Mouse (Mus musculus): ENCODE measurements at regions not wholly inside any gene's neighbourhood (a gene's known extent, or its start where the extent isn't known, plus 50 kb on each side); places are given as distances from the start of the nearest gene placed in this dataset.

DNA sequence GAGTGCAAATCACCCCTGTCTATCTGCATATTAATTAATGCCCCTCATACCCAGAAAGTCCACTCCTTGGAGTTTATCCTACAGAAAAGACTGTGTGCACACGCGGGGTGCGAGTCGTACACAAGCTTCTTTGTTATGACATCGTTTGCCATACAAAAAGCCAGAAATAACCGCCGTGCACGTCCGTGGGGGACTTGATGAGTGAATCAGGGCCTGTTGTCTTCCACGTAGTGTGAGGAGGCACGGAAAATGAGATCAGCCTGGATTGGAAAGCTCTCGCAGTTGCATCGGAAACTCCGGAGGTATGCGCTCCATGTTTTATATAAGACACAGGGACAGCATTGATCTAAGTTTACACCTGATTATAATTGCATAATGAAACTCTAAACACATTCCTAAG lies 120.3 kb downstream of the Etnk1 start:
- no peak for ATAC-seq (replicated peaks; ENCODE audit: low FRiP score, poor library complexity, severe bottlenecking)

DNA sequence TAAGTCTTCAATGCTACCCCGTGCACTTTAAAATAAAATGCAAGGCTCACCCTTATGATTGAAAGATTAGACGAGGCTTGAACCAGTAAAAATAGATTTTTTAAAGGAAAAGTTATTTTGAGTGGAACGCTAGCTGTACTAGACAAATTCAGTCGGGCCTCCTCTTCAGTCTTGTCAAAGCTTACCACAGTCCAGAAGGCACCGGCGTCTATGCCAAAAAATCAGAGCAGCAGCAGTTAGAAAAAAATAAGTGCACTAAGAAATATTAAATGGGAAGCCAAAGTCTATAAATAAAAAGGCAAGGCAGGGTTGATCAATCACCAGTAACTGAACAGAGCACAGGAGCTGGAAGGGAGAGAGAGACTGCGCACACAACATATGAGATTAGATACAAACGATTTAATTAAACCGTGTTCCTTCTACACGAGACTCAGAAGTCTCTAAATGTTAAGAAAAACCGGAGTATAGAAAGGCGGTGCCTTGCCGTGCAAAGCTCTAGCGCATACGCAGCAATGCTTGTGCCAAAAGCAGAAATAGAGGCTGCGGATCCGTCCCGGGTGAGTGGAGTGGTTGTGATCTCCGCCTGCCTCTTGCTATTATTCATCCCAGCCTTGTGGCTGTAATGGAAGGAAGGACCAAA lies 121.6 kb downstream of the Etnk1 start:
- no peak for ATAC-seq (replicated peaks; ENCODE audit: low FRiP score, poor library complexity, severe bottlenecking)

- ATAC-seq (replicated peaks; ENCODE audit: low FRiP score, poor library complexity, severe bottlenecking): no peak
Observed at GRCm38 (mm10) chr6:143293648-143294047, 126.6 kb downstream of the Etnk1 start.

GRCm38 (mm10) chr6:143298391-143298790 lies 131.4 kb downstream of the Etnk1 start:
- no peak for ATAC-seq (replicated peaks; ENCODE audit: low FRiP score, poor library complexity, severe bottlenecking)

GRCm38 (mm10) chr6:143301414-143301813 lies 134.4 kb downstream of the Etnk1 start:
- ATAC-seq (replicated peaks; ENCODE audit: low FRiP score, poor library complexity, severe bottlenecking): no peak

DNA sequence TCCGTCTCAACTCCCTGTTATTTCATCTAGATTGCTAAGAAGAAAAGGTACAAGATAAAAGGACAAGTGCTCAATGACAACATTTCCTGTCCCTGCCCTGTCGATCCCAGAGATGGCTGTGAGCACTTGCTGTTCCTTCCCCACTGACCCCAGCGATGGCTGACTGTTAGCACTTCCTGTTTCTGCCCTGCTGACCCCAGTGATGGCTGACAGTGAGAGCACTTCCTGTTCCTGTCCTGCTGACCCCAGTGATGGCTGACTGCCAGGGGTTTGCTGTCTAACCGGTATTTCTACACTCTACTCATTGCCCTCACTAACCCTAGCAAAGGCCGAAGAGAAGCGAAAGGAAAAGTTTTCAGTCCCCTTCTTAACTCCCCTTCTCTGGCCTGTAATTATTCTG lies 140.3 kb downstream of the Etnk1 start:
- no peak for ATAC-seq (replicated peaks; ENCODE audit: low FRiP score, poor library complexity, severe bottlenecking)

- no peak for ATAC-seq (replicated peaks; ENCODE audit: low FRiP score, poor library complexity, severe bottlenecking)
Observed at GRCm38 (mm10) chr6:143315859-143316258, 148.8 kb downstream of the Etnk1 start.

DNA sequence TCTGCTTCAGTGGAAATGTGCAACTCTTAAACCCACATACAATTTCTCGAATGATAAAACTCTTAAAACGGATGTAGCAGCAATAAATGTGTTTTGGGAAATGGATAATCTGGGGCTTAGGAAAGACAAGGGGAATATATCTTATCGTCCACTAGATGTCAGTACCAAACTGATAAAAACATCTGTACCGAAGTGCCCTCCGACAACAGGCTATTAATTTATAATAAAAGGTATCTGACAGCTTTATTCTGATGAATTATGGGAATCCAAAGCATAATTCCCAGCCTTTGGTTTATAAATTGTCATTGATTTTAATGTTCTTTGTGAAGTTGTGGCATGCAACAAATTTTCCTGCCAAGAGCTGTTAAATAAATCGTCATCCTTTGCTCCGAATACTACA lies 153.4 kb downstream of the Etnk1 start:
- ATAC-seq (replicated peaks; ENCODE audit: low FRiP score, poor library complexity, severe bottlenecking): no peak

DNA sequence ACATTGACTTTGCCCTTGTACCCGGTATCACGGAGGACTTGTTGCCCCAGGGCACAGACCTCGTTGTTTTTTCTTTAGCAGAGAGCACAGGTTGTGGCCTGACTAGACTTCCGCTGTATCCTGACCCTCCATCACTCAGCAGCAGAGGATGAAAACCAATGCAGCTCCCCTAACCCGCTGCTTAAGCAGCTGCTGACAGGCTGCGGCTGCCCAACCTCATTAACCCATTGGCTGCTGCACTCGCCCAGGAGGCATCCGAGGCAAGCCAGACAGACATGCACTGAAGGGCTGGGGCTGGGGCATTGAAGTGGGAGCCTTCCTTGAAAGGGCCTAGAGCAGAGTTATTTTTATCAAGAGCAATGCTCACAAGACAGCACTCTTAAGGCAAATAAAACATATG lies 157.6 kb downstream of the Etnk1 start:
- no peak for ATAC-seq (replicated peaks; ENCODE audit: low FRiP score, poor library complexity, severe bottlenecking)

GRCm38 (mm10) chr6:143326956-143327722 lies 160.1 kb downstream of the Etnk1 start:
- no peak for ATAC-seq (replicated peaks; ENCODE audit: low FRiP score, poor library complexity, severe bottlenecking)

GRCm38 (mm10) chr6:143327788-143328187 lies 160.8 kb downstream of the Etnk1 start:
- no peak for ATAC-seq (replicated peaks; ENCODE audit: low FRiP score, poor library complexity, severe bottlenecking)

DNA sequence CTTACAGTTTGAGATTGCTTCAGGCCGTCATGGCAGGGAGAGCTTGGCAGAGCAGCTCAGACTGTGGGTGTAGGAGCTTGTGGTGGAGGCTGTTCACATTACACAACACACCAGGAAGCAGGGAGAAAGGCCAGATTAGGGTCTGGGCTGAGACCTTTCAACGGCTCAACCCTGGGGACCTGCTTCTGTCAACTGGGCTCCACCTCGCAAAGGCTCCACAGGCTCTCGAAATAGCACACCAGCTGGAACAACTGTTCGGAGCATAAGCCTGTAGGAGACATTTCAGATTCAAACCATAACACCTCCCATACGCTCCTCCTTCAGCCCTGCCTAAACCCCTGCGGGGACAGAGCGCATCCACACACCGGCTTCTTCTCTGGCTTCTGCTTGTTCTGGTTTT lies 161.2 kb downstream of the Etnk1 start:
- ATAC-seq (replicated peaks; ENCODE audit: low FRiP score, poor library complexity, severe bottlenecking): no peak

GRCm38 (mm10) chr6:143329096-143329495 lies 162.1 kb downstream of the Etnk1 start:
- no peak for ATAC-seq (replicated peaks; ENCODE audit: low FRiP score, poor library complexity, severe bottlenecking)

GRCm38 (mm10) chr6:143333493-143333892 lies 166.5 kb downstream of the Etnk1 start:
- ATAC-seq (replicated peaks; ENCODE audit: low FRiP score, poor library complexity, severe bottlenecking): no peak

DNA sequence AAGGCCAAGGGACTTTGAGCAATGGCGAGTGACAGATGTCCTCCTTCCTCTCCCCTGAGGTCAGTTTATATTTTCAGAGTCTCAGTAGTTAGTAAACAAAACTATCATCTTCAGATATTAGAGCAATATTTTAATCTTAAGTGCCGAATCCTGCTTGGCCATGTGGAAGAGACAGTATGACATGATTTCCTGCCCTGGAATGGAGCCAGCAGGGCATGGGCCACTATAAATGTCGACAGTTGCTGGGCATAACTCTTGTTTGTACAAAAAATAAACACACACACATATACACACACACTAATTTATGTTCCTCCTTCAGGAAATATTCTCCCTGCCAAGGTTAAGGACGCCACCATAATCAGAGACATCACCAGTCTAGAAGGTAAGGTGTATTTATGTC lies 169.6 kb downstream of the Etnk1 start:
- ATAC-seq (replicated peaks; ENCODE audit: low FRiP score, poor library complexity, severe bottlenecking): no peak

- ATAC-seq (replicated peaks; ENCODE audit: low FRiP score, poor library complexity, severe bottlenecking): no peak
Observed at GRCm38 (mm10) chr6:143349000-143349399, 182.0 kb downstream of the Etnk1 start.

DNA sequence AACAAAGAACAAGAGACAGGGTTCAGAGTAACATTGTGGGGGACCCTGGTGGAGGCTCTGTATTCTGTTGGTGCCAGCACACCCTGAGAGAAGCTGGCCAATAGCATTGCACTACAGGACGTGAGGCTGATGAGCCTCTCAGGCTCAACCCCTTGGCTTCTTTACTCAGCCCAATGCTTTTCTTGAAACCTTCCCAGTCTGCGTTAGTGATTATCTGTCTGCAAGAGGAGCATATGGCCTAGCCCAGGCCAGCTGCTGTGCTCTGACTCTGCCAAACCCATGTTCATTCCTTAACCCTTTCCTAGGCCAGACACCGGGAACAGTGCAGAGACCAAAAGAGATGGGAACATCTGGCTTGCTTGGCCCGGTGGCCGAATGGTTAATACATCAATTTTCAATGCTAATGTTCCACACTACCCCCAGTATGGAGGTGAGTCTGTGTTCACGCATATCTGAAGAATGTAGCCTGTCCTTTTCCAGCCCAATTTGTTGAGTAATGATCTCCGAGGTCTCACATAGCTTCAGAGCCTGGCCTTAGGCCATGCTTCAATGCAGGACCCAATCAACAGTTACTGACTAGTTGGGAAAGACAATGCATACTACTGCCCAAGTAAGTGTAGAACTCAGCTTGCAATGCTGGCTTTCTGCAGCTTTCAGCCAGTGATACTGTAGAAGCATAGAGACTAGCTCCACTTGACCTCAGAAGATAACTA lies 192.5 kb downstream of the Etnk1 start:
- no peak for ATAC-seq (replicated peaks; ENCODE audit: low FRiP score, poor library complexity, severe bottlenecking)

- ATAC-seq (replicated peaks; ENCODE audit: low FRiP score, poor library complexity, severe bottlenecking): no peak
Observed at GRCm38 (mm10) chr6:143361149-143361725, 194.2 kb downstream of the Etnk1 start.

DNA sequence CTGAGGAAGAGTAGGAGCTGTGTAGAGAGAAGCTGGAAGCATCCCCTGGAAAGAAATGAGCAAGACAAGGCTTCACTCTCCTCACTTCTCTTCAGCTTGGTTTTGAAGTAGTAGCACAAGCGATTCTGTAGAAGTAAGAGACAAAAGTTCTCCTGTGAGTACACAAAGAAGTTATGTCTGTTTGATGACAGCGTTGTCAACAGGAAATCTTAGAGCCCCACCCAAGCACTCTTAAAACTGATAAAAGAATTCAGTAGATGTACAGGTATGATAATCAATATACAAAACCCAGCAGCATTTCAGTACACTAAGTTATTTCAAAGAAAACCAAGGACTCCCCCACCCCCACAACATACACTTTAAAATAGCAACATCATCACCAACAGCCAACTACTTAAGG lies 194.9 kb downstream of the Etnk1 start:
- no peak for ATAC-seq (replicated peaks; ENCODE audit: low FRiP score, poor library complexity, severe bottlenecking)

- ATAC-seq (replicated peaks; ENCODE audit: low FRiP score, poor library complexity, severe bottlenecking): no peak
Observed at GRCm38 (mm10) chr6:143365840-143366239, 198.8 kb downstream of the Etnk1 start.

GRCm38 (mm10) chr6:143367804-143368203 lies 200.8 kb downstream of the Etnk1 start:
- ATAC-seq (replicated peaks; ENCODE audit: low FRiP score, poor library complexity, severe bottlenecking): no peak

All from erythroblast, adult 5-6 weeks (primary cell).